Comparison of ENCODE assay signal across 32 mouse cellular contexts in the genomic region with DNA sequence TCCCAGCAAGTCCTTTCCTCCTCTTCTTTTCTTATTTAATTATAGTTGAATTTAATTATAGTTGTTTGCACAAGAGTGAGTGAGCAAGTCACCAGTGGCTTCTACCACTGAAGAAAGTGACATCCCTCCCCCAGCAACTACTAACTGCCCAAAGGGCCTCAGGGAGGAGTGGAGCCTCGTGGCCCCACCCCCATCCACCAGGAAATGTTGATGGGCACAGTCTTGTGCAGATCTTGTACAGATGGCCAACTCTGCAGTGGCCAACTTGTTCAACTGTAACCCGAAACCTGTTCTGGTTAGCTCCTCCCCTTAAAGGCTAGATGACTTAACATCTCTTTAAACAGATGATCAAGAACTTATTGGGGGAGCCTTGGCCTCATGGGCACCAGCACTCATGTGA. TPM values are rescaled to one million over a fixed set of nuclear protein-coding genes. Genes with fewer than 3 reads are reported as not detected.
A peak's percentile ranks its signal among the peaks of the same experiment; 100 is the strongest.
DNase-seq lines count a peak whose midpoint lies in the region; ATAC-seq and TF ChIP-seq lines count a peak whose summit lies in the region.
"Had no signal": no experiment of that assay in that cellular context is flagged by ENCODE, and none has a peak within 500 bp of the region (broad histone marks: within the 10 kb centered on the region; RNA-seq: fewer than 3 reads in every experiment).

No protein-coding gene starts in this region.

- no peak for DNase-seq in kidney, postnatal 14 days
- DNase-seq in 416B (ENCODE audit: low read depth) (peak; percentile 48), G1E (ENCODE audit: low spot score) (no peak)
- DNase-seq in layer of hippocampus, postnatal 10 days (ENCODE audit: low spot score in 2 of 2) = no peak
- DNase-seq: adrenal gland, postnatal 10 days; cerebellum, adult 8-10 months; cerebellum, postnatal 25 days; gastrocnemius, postnatal 25 days; heart, adult 2 months; heart, postnatal 10 days; kidney, adult 2 months; kidney, postnatal 36 days; layer of hippocampus, postnatal 36 days; left cerebral cortex, postnatal 4 days; liver, postnatal 0 days; lung, postnatal 36 days; midbrain, embryonic 14.5 days; thymus, adult 18-20 months; thymus, postnatal 25 days had no signal

- H3K9me3 ChIP-seq in kidney, embryonic 15.5 days (replicated peaks) = no peaks in the 10 kb centered on the region
- H3K9me3 ChIP-seq in G1E (replicated peaks) = no peaks in the 10 kb centered on the region
- H3K9me3 ChIP-seq in forebrain, embryonic 13.5 days (replicated peaks) = no peaks in the 10 kb centered on the region
- H3K9me3 ChIP-seq: embryonic facial prominence, embryonic 10.5 days; embryonic facial prominence, embryonic 15.5 days; forebrain, embryonic 12.5 days; heart, embryonic 13.5 days; intestine, embryonic 15.5 days; liver, embryonic 12.5 days; neural tube, embryonic 12.5 days had no signal

- H3K4me1 ChIP-seq in kidney, embryonic 15.5 days = peaks cover 15% of the 10 kb centered on the region
- peaks cover 29% of the 10 kb centered on the region for H3K4me1 ChIP-seq in G1E (ENCODE audit: insufficient read depth, low read depth, low read length)
- no peaks in the 10 kb centered on the region for H3K4me1 ChIP-seq in forebrain, embryonic 13.5 days
- H3K4me1 ChIP-seq: embryonic facial prominence, embryonic 15.5 days; forebrain, embryonic 12.5 days; heart, embryonic 13.5 days; intestine, embryonic 15.5 days; liver, embryonic 12.5 days; neural tube, embryonic 12.5 days had no signal

- no peak overlapping the region for H3K4me3 ChIP-seq in kidney, embryonic 15.5 days (replicated peaks)
- no peak overlapping the region for H3K4me3 ChIP-seq in G1E (ENCODE audit: low read depth, low read length)
- no peak overlapping the region for H3K4me3 ChIP-seq in forebrain, embryonic 13.5 days
- H3K4me3 ChIP-seq: embryonic facial prominence, embryonic 10.5 days; embryonic facial prominence, embryonic 15.5 days; forebrain, embryonic 12.5 days; heart, adult 2 months; heart, embryonic 13.5 days; intestine, embryonic 15.5 days; liver, embryonic 12.5 days; neural tube, embryonic 12.5 days had no signal

- H3K27me3 ChIP-seq in kidney, embryonic 15.5 days = no peaks in the 10 kb centered on the region
- peaks cover 4% of the 10 kb centered on the region; the same call in 1 of the 2 replicates for H3K27me3 ChIP-seq in G1E (ENCODE audit: insufficient read depth, low read length)
- no peaks in the 10 kb centered on the region for H3K27me3 ChIP-seq in forebrain, embryonic 13.5 days
- H3K27me3 ChIP-seq: CH12.LX; embryonic facial prominence, embryonic 15.5 days; forebrain, embryonic 12.5 days; heart, embryonic 13.5 days; intestine, embryonic 15.5 days; liver, embryonic 12.5 days; neural tube, embryonic 12.5 days had no signal

- no peak overlapping the region for H3K4me2 ChIP-seq in kidney, embryonic 15.5 days
- no peak overlapping the region for H3K4me2 ChIP-seq in forebrain, embryonic 13.5 days
- H3K4me2 ChIP-seq: embryonic facial prominence, embryonic 15.5 days; forebrain, embryonic 12.5 days; heart, embryonic 13.5 days; hindbrain, embryonic 14.5 days; intestine, embryonic 15.5 days; liver, embryonic 12.5 days; neural tube, embryonic 12.5 days had no signal

- ATAC-seq in kidney, embryonic 15.5 days (replicated peaks; ENCODE audit: low FRiP score) = no peak
- ATAC-seq in G1E (ENCODE audit: extremely low read depth, insufficient number of reproducible peaks, low FRiP score, poor library complexity, severe bottlenecking) = peak; percentile 66
- ATAC-seq in granulocyte monocyte progenitor cell, adult 5-6 weeks (replicated peaks; ENCODE audit: poor library complexity, severe bottlenecking) = peak; percentile 33; the same call in 1 of the 2 replicates
- ATAC-seq in forebrain, embryonic 13.5 days = no peak
- no peak for ATAC-seq in monocyte, adult 5-6 weeks (replicated peaks; ENCODE audit: insufficient number of reproducible peaks, low FRiP score, low TSS enrichment, poor library complexity, severe bottlenecking)
- ATAC-seq: intestine, embryonic 15.5 days; liver, embryonic 12.5 days; liver, postnatal 0 days had no signal

- no peak for TF ChIP-seq CTCF in G1E (IDR thresholded peaks at IDR 0.05; ENCODE audit: low read depth, low read length)

- 0 out of 2 replicates have a peak, but pooled peaks cover 3% of the 10 kb centered on the region for H3K36me3 ChIP-seq in kidney, embryonic 15.5 days
- peaks cover 46% of the 10 kb centered on the region for H3K36me3 ChIP-seq in G1E (replicated peaks)
- no peaks in the 10 kb centered on the region for H3K36me3 ChIP-seq in forebrain, embryonic 13.5 days (ENCODE audit: poor library complexity, severe bottlenecking)
- H3K36me3 ChIP-seq: embryonic facial prominence, embryonic 10.5 days; embryonic facial prominence, embryonic 15.5 days; forebrain, embryonic 12.5 days; intestine, embryonic 15.5 days; neural tube, embryonic 12.5 days had no signal

- H3K9ac ChIP-seq in kidney, embryonic 15.5 days = no peak overlapping the region
- H3K9ac ChIP-seq in forebrain, embryonic 13.5 days = no peak overlapping the region
- H3K9ac ChIP-seq: embryonic facial prominence, embryonic 15.5 days; forebrain, embryonic 12.5 days; heart, embryonic 13.5 days; hindbrain, embryonic 14.5 days; intestine, embryonic 15.5 days; liver, embryonic 12.5 days; liver, postnatal 0 days; neural tube, embryonic 12.5 days had no signal

- 64% methylated on average over 2 of the region's 2 CpGs for WGBS in kidney, embryonic 15.5 days
- WGBS in forebrain, embryonic 13.5 days = 77% methylated on average over 2 of the region's 2 CpGs

- 0 out of 2 replicates have a peak overlapping the region, but pooled peaks have one; percentile 0 for H3K27ac ChIP-seq in kidney, embryonic 15.5 days
- H3K27ac ChIP-seq in forebrain, embryonic 13.5 days = no peak overlapping the region
- H3K27ac ChIP-seq: embryonic facial prominence, embryonic 10.5 days; embryonic facial prominence, embryonic 15.5 days; forebrain, embryonic 12.5 days; heart, embryonic 13.5 days; hindbrain, embryonic 14.5 days; intestine, embryonic 15.5 days; liver, embryonic 12.5 days; neural tube, embryonic 12.5 days had no signal

RNA-seq across cellular contexts. Expression of a gene that starts 38.9 kb away (rescaled TPM):
- 12.4 and 15.4 TPM in 2 replicates for polyA plus RNA-seq in kidney, embryonic 15.5 days (2015; fragmentation: Nextera tagmentation; extraction: Ambion mirVana)
- 85.4 and 103 TPM in 2 replicates for total RNA-seq in G1E (2014; fragmentation: Nextera tagmentation)
- 59.4 and 70.0 TPM in 2 replicates for total RNA-seq in G1E (2017)
- polyA plus RNA-seq in G1E (2012) = 4.2 and 5.4 TPM in 2 replicates
- 28.4 and 32.0 TPM in 2 replicates for total RNA-seq in granulocyte monocyte progenitor cell, adult 5-6 weeks (2014; fragmentation: Nextera tagmentation)
- 22.1 and 31.7 TPM in 2 replicates for total RNA-seq in granulocyte monocyte progenitor cell, adult 5-6 weeks (2017)
- 15.7 and 16.2 TPM in 2 replicates for polyA plus RNA-seq in forebrain, embryonic 13.5 days (2015; fragmentation: Nextera tagmentation; extraction: Ambion mirVana)
- 10 to 100 TPM; 26.6 to 29.3 TPM for total RNA-seq in layer of hippocampus, postnatal 10 days (2021)
- 43.6 to 86.7 TPM (median 53.9 TPM) in 3 replicates for total RNA-seq in monocyte, adult 5-6 weeks (2017)

Comparison
In these comparisons a context has a peak if more than half of its experiments do, and no peak if none do; other contexts are left out.
1. ATAC-seq: peak in G1E (single experiment) and granulocyte monocyte progenitor cell, adult 5-6 weeks (single experiment); none in kidney, embryonic 15.5 days (single experiment), forebrain, embryonic 13.5 days (single experiment) and monocyte, adult 5-6 weeks (single experiment).